Mouse (Mus musculus) heart, postnatal 10 days (tissue): ENCODE results near the gene Tlcd2. TPM values are rescaled to one million over a fixed set of nuclear protein-coding genes. Genes with fewer than 3 reads are reported as not detected.
"Not testable (repeated sequence)": the region's sequence is repeated elsewhere in the genome, so short reads cannot be mapped to it uniquely, and the experiment has no call there.

Source experiments
- DNase-seq, 2 experiments: peaks; one replicate each; pipeline ENCODE4 v3.0.0; 2021
- intact Hi-C: fragments of 180-260 bp; cut with DNase I; formaldehyde crosslinking; loops from one replicate; pipeline ENCODE4 v1.15.1; 2025
- total RNA-seq, 2 experiments: library from RNA; stranded (reverse); gene quantifications; 2 replicates each; pipeline ENCODE4 v1.2.3; 2021

Tlcd2 gene
- total RNA-seq, 2 experiments from 2014 or later, result 8.1 to 9.3 TPM

GRCm38 (mm10) chr11:75448575-75448974 lies 12.9 kb upstream of the Tlcd2 start:
- intact Hi-C loops, result no loop called here
- DNase-seq, result no peak

GRCm38 (mm10) chr11:75449695-75450094 lies 11.8 kb upstream of the Tlcd2 start:
- no peak for DNase-seq
- intact Hi-C loops, result no loop called here

DNA sequence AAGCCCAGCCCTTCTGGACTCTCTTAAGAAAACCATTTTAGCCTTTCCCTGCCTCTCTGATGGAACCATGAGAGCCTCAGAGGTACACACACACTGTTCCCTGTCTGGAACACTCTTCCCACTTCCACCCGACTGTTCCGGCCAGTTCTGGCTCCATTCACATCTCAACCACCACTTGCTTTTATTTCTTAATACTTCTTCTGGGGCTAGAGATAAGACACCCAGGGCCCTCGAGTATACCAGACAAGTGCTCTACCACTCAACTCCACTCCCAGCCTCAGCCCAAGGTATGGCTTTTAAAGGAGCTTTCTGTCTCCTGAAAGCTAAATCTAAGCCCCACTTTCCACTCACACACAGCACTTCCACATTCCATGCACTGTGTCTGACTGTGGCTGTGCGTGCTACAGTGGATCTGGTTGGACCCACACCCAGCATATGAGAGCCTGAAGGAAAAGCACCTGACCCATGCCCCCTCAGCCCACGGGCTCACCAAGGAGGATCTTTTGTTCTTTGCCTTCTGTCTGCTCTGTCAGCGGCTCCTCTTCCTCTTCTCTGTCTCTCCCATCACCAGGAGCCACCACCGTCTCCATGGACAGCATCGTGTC lies 11.1 kb upstream of the Tlcd2 start:
- intact Hi-C loops, result no loop called here
- no peak for DNase-seq

GRCm38 (mm10) chr11:75450936-75451335 lies 10.6 kb upstream of the Tlcd2 start:
- DNase-seq, result no peak
- intact Hi-C loops, result no loop called here

DNA sequence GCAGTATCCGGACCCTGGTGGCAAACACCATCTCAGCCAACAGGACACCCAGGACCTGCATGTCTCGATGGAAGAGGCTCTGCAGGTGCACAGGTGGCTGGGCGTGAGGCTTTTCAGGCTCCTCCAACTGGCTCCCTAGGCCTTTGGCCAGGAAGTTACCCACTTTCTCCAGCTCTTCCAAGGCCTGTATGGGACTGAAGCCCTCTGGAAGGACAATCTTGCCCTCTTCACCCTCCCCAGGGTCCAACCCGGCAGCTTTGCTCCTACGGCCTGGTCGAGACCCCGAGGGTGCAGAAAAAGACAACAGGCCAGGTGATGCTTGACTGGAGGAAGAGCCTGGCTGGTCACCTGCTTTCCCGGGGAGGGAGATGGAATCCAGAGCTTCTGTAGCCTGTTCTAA lies 9.4 kb upstream of the Tlcd2 start:
- no peak for DNase-seq
- intact Hi-C loops, result no loop called here

GRCm38 (mm10) chr11:75452812-75453557 lies 8.5 kb upstream of the Tlcd2 start:
- intact Hi-C loops, result no loop called here
- DNase-seq, result no peak

- peak; percentile 92 for DNase-seq
- intact Hi-C loops, result no loop called here
These were observed 7.3 kb upstream of the Tlcd2 start, which contains the start of gene Wdr81 for GRCm38 (mm10) chr11:75453991-75454930. Gene Wdr81, minus strand, starts transcription at chr11:75454717.

- no peak for DNase-seq
- intact Hi-C loops, result no loop called here
These were observed 6.3 kb upstream of the Tlcd2 start for GRCm38 (mm10) chr11:75455041-75455736.

- intact Hi-C loops, DNase-seq: not testable (repeated sequence)
These were observed 5.5 kb upstream of the Tlcd2 start for GRCm38 (mm10) chr11:75455971-75456370.

DNA sequence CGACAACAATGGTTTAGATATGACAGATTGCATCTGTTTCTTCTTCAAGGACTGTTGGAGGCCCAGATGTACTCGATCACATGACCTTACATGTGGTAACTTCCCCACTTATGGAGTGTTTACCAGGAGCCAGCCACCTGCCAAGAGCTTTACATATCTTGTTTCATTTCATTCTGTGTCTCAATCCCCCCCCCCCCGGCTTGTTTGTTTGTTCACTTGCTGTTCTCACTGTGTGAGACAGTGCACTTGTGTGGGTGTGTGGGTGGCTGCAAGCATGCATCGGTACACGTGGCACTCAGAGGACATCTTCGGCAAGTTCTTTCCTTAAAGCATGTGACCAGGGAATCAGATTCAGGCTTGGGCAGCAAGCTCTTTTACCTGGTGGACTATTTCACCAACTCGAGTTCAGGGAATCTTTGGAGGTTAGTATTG lies 5.1 kb upstream of the Tlcd2 start:
- DNase-seq, result no peak
- intact Hi-C loops, result no loop called here

GRCm38 (mm10) chr11:75458169-75458568 lies 3.3 kb upstream of the Tlcd2 start:
- intact Hi-C loops, result loop anchor here (2.0 kb wide), 1 partner anchor 55 kb away; no protein-coding TSS in a partner anchor
- peak; percentile 42 to 65 for DNase-seq

DNA sequence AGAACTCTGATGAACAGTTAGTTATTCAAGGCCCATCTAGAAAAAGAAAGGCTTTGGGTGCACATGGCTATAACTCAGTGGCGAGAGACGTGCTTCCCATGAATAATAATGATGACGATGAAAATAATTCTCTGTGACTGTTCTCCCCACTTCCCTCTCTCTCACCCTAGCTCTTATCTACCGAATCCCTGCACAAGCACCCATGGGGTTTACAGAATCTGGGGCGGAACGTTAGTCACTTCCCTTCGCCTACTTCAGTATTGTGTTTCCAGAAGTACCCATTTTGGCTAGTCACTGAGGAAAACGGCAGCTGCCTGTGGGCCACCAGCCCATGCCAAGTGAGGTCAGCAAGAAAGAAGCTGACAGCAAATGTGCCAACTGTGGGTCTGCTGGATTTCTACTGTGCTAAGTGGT lies 2.9 kb upstream of the Tlcd2 start:
- intact Hi-C loops, result loop anchor here (2.0 kb wide), 1 partner anchor 56 kb away; no protein-coding TSS in a partner anchor
- peak; percentile 42 to 53 for DNase-seq

DNA sequence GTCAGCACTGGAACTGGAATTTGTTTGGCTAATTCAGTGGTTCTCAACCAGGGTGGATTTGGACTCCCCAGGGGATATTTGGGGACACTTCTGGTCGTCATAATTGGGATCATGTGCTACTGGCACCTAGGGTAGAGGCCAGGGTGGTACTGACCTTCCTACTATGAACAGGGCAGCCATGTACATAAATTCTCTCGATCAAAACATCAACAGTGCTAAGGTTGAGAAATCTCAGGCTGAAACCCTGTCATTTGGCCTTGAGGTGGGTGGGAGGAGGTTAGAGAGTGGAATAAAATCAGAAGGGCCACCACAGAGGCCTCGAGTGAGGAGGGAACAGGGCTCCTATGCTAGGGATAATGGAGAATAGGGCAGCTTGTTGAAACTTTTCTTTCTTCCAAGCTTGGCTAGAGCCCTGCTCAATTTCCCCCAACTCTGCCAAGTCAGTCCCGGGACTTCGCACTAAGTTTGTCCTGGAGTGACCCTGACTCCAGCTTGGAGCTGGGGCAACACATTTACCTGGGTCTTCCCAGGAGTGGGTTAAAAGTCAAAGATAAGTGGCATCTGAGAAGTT lies 2.3 kb upstream of the Tlcd2 start:
- intact Hi-C loops, result loop anchor here (2.0 kb wide), 1 partner anchor 56 kb away; no protein-coding TSS in a partner anchor
- peak; percentile 74 to 75 for DNase-seq

DNA sequence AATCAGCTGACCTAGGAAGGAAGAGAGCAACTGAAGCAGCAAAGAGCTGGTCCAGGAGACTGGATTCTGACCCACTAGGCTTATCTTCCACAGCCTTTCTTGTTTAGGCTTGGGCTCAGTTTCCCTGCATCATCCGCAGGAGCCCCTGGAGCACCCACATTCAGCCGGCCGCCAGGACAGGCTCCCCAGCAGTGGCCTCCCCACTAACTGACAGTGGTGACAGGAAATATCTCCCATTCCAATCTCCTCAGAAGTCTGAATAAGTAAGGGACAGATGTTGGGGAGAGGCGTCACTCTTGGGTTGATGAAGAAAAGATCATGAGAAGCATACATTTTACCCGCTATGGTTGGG lies 1.8 kb upstream of the Tlcd2 start:
- intact Hi-C loops, result loop anchor here (2.0 to 10.0 kb wide), 2 partner anchors 57 to 285 kb away; partner anchors contain the start of gene Ovca2
- DNase-seq, result no peak

- peak; percentile 94 to 95 for DNase-seq
- intact Hi-C loops, result loop anchor here (10.0 kb wide), 1 partner anchor 285 kb away; the partner anchor contains the start of gene Ovca2
These were observed 1.2 kb upstream of the Tlcd2 start for GRCm38 (mm10) chr11:75460103-75460843.

DNA sequence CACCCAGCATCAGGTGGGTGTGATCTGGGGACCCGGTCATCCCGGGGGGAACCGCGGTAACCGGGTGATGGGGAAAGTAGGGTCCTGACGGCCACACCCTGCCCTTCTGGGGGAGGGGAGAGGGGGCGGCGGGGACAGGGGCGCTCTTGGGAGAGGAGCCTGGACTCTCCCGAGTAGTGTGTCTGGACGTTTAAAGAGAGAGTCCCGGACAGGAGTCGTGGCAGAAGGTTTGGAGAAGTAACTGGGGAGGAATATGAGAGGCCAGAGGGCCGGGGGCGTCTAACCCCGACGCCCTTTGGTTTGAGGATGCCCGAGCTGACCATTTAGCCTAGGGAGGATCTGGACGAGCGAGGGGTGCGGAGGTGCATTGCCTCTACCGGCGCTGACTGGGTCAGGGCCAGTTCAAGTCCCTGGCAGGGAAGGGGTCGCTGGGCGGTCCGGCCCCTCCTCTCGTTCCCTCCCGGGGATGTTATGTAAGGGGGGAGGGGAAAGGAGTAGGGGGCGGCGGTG lies 283 bp downstream of the Tlcd2 start:
- intact Hi-C loops, result loop anchor here (10.0 kb wide), 1 partner anchor 287 kb away; the partner anchor contains the start of gene Ovca2
- no peak for DNase-seq

GRCm38 (mm10) chr11:75462253-75462783 lies 803 bp downstream of the Tlcd2 start:
- DNase-seq, result peak; percentile 93 to 94
- intact Hi-C loops, result loop anchor here (10.0 kb wide), 1 partner anchor 288 kb away; the partner anchor contains the start of gene Ovca2

- intact Hi-C loops, result loop anchor here (10.0 kb wide), 1 partner anchor 288 kb away; the partner anchor contains the start of gene Ovca2
- peak; percentile 97 for DNase-seq
These were observed 1.4 kb downstream of the Tlcd2 start for GRCm38 (mm10) chr11:75462865-75463336.
